Mouse (Mus musculus) adrenal gland, postnatal 36 days (tissue): ENCODE data around the gene Oas1h. TPM values are rescaled to one million over a fixed set of nuclear protein-coding genes. Genes with fewer than 3 reads are reported as not detected.
"Not testable (repeated sequence)": the region's sequence is repeated elsewhere in the genome, so short reads cannot be mapped to it uniquely, and the experiment has no call there.

Experiments used
- DNase-seq, 2 experiments: peaks; one replicate each; pipeline ENCODE4 v3.0.0; 2021; ENCODE audit warnings: mixed read lengths in 1 of 2
- total RNA-seq, 2 experiments: library from RNA; stranded (reverse); gene quantifications; 2 replicates each; pipeline ENCODE4 v1.2.3; 2021

The Oas1h gene
- total RNA-seq, 2 experiments from 2014 or later = not detected

- not testable (repeated sequence) for DNase-seq
Measured at GRCm38 (mm10) chr5:120881681-120882080, 20.5 kb downstream of the Oas1h start.

GRCm38 (mm10) chr5:120887413-120887812 is 26.2 kb downstream of the Oas1h start, which contains the start of gene Oas1g:
TSS of gene Oas1g (minus strand) at chr5:120887613.
- peak in 1 of 2 experiments; percentile 13 for DNase-seq

- no peak for DNase-seq
Measured at GRCm38 (mm10) chr5:120887831-120888230, 26.6 kb downstream of the Oas1h start.

GRCm38 (mm10) chr5:120888294-120888815 is 27.1 kb downstream of the Oas1h start:
- DNase-seq = not testable (repeated sequence)

GRCm38 (mm10) chr5:120890026-120890425 is 28.8 kb downstream of the Oas1h start:
- DNase-seq = no peak

- DNase-seq = no peak
Measured at GRCm38 (mm10) chr5:120890991-120891390, 29.8 kb downstream of the Oas1h start.

- not testable (repeated sequence) for DNase-seq
Measured at GRCm38 (mm10) chr5:120891566-120892242, 30.5 kb downstream of the Oas1h start.

- no peak for DNase-seq
Measured at GRCm38 (mm10) chr5:120892243-120892660, 31.0 kb downstream of the Oas1h start.

- not testable (repeated sequence) for DNase-seq
Measured at GRCm38 (mm10) chr5:120893866-120894265, 32.6 kb downstream of the Oas1h start.

- not testable (repeated sequence) for DNase-seq
Measured at GRCm38 (mm10) chr5:120894692-120895091, 33.5 kb downstream of the Oas1h start.

- DNase-seq = no peak
Measured at GRCm38 (mm10) chr5:120895231-120895900, 34.1 kb downstream of the Oas1h start.

- no peak for DNase-seq
Measured at GRCm38 (mm10) chr5:120898307-120898706, 37.1 kb downstream of the Oas1h start.

- DNase-seq = no peak
Measured at GRCm38 (mm10) chr5:120898726-120899125, 37.5 kb downstream of the Oas1h start.

- no peak for DNase-seq
Measured at GRCm38 (mm10) chr5:120900666-120901065, 39.4 kb downstream of the Oas1h start.

GRCm38 (mm10) chr5:120902056-120902455 is 40.8 kb downstream of the Oas1h start:
- no peak for DNase-seq

- peak; percentile 15 to 26 for DNase-seq
Measured at GRCm38 (mm10) chr5:120906791-120907733, 45.8 kb downstream of the Oas1h start, which contains the start of gene Oas1a. TSS of gene Oas1a (minus strand) at chr5:120907521.

GRCm38 (mm10) chr5:120908196-120908920 is 47.1 kb downstream of the Oas1h start:
- DNase-seq = no peak

- DNase-seq = not testable (repeated sequence)
Measured at GRCm38 (mm10) chr5:120914204-120914603, 53.0 kb downstream of the Oas1h start, which contains the start of gene Oas1d. TSS of gene Oas1d (plus strand) at chr5:120914536.

GRCm38 (mm10) chr5:120919156-120919935 is 58.1 kb downstream of the Oas1h start:
- not testable (repeated sequence) for DNase-seq

- no peak for DNase-seq
Measured at GRCm38 (mm10) chr5:120920296-120920695, 59.1 kb downstream of the Oas1h start.
